Mouse (Mus musculus) intestine, postnatal 0 days (tissue): ENCODE measurements around the gene Gm4756. TPM values are rescaled to one million over a fixed set of nuclear protein-coding genes. Genes with fewer than 3 reads are reported as not detected.

Experiments used
- ATAC-seq: fragments of 200-750 bp; cut with Nextera tagmentation; 2 replicates; pipeline ENCODE4 v1.8.0; 2017; ENCODE audit warnings: mild to moderate bottlenecking, moderate TSS enrichment, moderate library complexity
- H3K27ac ChIP-seq: fragments of 300-500 bp; sonication (generic); 2 replicates; pipeline ENCODE4 v1.5.1; 2014; ENCODE audit warnings: mild to moderate bottlenecking, low read depth, low read length, moderate library complexity
- H3K27me3 ChIP-seq: fragments of 300-500 bp; sonication (generic); replicated peaks from 2 replicates; pipeline ENCODE4 v1.6.1; 2014; ENCODE audit warnings: low read length, mixed read lengths; ENCODE audit not compliant: control insufficient read depth, insufficient read depth
- H3K36me3 ChIP-seq: fragments of 300-500 bp; sonication (generic); 2 replicates; pipeline ENCODE4 v1.6.1; 2014; ENCODE audit warnings: mild to moderate bottlenecking, moderate library complexity; ENCODE audit not compliant: control insufficient read depth, insufficient read depth
- H3K4me1 ChIP-seq: fragments of 300-500 bp; sonication (generic); replicated peaks from 2 replicates; pipeline ENCODE4 v1.6.1; 2014; ENCODE audit warnings: antibody characterized with exemption, low read length, mixed read lengths; ENCODE audit not compliant: control insufficient read depth, insufficient read depth
- H3K4me2 ChIP-seq: fragments of 300-500 bp; sonication (generic); replicated peaks from 2 replicates; pipeline ENCODE4 v1.6.1; 2014; ENCODE audit warnings: low read depth, mild to moderate bottlenecking, moderate library complexity
- H3K4me3 ChIP-seq: fragments of 300-500 bp; sonication (generic); 2 replicates; pipeline ENCODE4 v1.5.1; 2014; ENCODE audit warnings: low read depth, low read length
- H3K9ac ChIP-seq: fragments of 300-500 bp; sonication (generic); 2 replicates; pipeline ENCODE4 v1.6.1; 2014; ENCODE audit warnings: mild to moderate bottlenecking, low read depth, low read length
- H3K9me3 ChIP-seq: fragments of 300-500 bp; sonication (generic); 2 replicates; pipeline ENCODE4 v1.6.1; 2016; ENCODE audit warnings: mixed run types; ENCODE audit not compliant: control insufficient read depth
- CTCF ChIP-seq: sonication (generic); IDR thresholded peaks from 2 replicates; pipeline ENCODE4 v1.5.1; 2016; ENCODE audit warnings: low read depth, mild to moderate bottlenecking, control low read depth, antibody characterized with exemption, moderate library complexity
- WGBS: fragments of 180-500 bp; shearing (Covaris S2); extraction: QIAGEN DNeasy Blood & Tissue Kit; methylation state at CpG from one replicate; pipeline ENCODE4 v1.1.7; 2014; 5-methylcytosine and 5-hydroxymethylcytosine counted together
- polyA plus RNA-seq: library from polyadenylated mRNA; unstranded; fragments of >200 nt; fragmentation: Nextera tagmentation; extraction: Ambion mirVana; gene quantifications from 2 replicates; pipeline ENCODE4 v1.2.1, GENCODE M21; 2015

Gm4756 gene
- polyA plus RNA-seq, 1 experiment from 2014 or later = not detected

DNA sequence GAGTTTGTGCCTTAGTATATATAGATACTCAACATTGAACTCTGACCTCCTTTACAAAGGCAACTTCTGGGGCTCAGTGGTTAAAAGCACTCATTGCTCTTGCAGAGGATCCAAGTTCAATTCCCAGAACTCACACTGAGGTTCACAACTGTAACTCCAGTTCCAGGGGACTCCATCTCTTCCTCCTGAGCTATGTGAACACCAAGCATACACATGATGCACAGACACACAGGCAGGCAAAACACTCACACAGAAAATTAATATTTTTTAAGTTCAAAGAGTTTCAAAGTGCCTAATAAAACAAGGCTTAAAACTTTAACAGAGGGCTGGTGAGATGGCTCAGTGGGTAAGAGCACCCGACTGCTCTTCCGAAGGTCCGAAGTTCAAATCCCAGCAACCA lies 34.2 kb upstream of the Gm4756 start:
- Histone ChIP-seq H3K4me3 (no peak overlapping the region), H3K9me3 (no peaks in the 10 kb centered on the region), H3K27me3 (no peaks in the 10 kb centered on the region), H3K9ac (no peak overlapping the region), H3K4me2 (no peak overlapping the region), H3K4me1 (no peaks in the 10 kb centered on the region), H3K36me3 (no peaks in the 10 kb centered on the region), H3K27ac (no peak overlapping the region)
- TF ChIP-seq CTCF = no peak
- no peak for ATAC-seq
- WGBS = 95% methylated on average over 3 of the region's 3 CpGs

DNA sequence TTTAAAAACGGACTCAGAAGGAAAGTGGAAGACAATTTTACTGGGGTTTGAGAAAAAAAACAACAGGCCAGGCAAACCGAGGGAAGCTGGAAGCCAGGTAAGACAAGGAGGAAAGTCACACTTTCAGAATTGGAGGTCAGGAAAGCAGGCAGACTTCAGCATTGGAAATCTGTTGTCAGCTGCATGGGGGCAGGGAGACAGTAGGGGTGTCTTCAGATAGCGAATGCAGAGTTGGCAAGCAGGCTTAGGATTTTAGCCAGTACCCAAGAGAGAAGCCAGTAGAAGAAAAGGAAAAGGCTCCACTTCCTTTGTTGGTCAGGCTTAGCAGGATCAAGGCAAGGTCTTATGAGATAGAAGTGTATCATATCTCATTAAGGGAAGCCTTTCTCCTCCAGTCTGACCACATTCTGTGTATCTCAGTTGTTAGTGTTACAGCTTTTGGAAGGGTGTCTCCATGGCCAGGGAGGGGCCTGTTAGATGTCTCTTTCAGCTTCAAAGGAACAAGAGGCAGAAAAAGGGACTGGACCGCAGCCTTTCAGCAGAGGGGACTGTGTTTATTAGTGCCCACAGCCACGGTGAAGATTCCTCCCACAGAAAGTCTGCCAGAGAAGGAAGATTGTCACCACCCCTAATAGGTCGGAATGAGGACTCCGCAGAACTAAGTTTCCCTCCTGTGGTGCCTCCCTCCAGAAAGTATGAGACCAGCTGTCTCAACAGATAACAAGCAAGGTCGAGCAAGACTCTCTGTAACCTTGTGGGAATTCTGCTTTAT lies 33.2 kb upstream of the Gm4756 start:
- ATAC-seq = no peak
- no peak for TF ChIP-seq CTCF
- Histone ChIP-seq H3K4me1 (no peaks in the 10 kb centered on the region), H3K9ac (no peak overlapping the region), H3K9me3 (no peaks in the 10 kb centered on the region), H3K27me3 (no peaks in the 10 kb centered on the region), H3K36me3 (no peaks in the 10 kb centered on the region), H3K4me2 (no peak overlapping the region), H3K27ac (no peak overlapping the region), H3K4me3 (no peak overlapping the region)
- 55% methylated on average over 8 of the region's 8 CpGs for WGBS

DNA sequence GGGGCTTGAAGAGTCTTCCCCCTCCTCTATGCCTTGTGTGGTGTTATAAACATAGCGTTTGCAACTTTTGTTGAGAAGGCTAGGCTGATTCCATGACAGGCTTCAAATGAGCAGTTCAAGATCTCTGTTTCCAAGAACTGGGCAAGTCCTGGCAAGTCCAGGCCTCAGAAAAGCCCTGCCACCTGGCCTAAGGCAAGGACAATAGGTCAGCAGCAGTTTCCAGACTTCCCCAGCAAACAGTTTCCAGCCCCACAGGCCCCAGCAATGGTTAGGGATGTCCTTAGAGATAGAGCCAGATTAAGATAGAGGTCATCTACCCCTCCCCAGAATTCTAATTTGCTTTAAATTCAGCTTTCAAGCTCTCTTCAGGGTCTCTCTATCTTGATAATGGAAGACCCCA lies 32.5 kb upstream of the Gm4756 start:
- no peaks in the 10 kb centered on the region for H3K36me3 ChIP-seq
- ATAC-seq = no peak
- no peak overlapping the region for H3K27ac ChIP-seq
- no peak overlapping the region for H3K9ac ChIP-seq
- no peak overlapping the region for H3K4me2 ChIP-seq
- no peaks in the 10 kb centered on the region for H3K9me3 ChIP-seq
- no peak for TF ChIP-seq CTCF
- no peaks in the 10 kb centered on the region for H3K27me3 ChIP-seq
- WGBS = 96% methylated on average over 1 of the region's 1 CpGs
- H3K4me1 ChIP-seq = no peaks in the 10 kb centered on the region
- H3K4me3 ChIP-seq = no peak overlapping the region

DNA sequence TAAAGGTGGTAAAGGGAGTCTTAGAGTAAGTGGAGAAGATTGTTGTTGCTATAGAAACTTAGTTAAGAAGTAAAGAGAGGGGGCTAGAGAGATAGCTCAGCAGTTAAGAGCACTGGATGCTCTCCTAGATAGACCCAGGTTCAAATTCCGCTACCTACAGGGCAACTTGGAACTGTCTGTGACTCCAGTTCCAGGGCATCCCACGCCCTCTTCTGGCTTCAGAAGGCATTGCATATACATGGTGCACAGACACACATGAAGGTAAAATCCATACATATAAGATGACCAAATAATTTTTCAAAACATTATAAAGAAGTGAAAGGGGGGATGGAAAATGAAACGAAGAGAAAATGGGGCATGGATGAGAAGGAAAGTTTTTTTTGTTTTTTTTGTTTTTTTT lies 30.2 kb upstream of the Gm4756 start:
- WGBS = 70% methylated on average over 3 of the region's 3 CpGs
- no peak for ATAC-seq
- Histone ChIP-seq H3K4me3 (no peak overlapping the region), H3K4me1 (no peaks in the 10 kb centered on the region), H3K9ac (no peak overlapping the region), H3K4me2 (no peak overlapping the region), H3K27me3 (no peaks in the 10 kb centered on the region), H3K9me3 (no peaks in the 10 kb centered on the region), H3K27ac (no peak overlapping the region), H3K36me3 (no peaks in the 10 kb centered on the region)
- peak; percentile 31; the same call in 1 of the 2 replicates for TF ChIP-seq CTCF

DNA sequence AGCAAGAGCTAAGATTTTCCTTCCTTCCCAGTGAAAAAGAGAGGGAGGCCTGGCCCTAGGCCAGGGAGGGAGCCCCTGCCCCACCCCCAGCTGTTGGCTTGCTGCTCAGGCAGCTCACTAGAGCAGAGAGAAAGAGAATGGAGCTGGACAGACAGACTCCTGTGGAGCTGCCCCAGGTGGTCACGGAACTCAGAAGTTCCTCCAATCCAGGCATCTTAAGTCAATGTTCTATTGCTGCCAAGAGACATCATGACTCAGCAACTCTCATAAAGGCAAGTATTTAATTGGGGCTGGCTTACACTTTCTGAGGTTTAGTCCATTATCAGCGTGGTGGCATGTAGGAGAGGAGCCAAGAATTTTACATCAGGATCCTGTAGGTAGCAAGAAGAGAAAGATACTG lies 25.4 kb upstream of the Gm4756 start:
- WGBS = 90% methylated on average over 2 of the region's 2 CpGs

DNA sequence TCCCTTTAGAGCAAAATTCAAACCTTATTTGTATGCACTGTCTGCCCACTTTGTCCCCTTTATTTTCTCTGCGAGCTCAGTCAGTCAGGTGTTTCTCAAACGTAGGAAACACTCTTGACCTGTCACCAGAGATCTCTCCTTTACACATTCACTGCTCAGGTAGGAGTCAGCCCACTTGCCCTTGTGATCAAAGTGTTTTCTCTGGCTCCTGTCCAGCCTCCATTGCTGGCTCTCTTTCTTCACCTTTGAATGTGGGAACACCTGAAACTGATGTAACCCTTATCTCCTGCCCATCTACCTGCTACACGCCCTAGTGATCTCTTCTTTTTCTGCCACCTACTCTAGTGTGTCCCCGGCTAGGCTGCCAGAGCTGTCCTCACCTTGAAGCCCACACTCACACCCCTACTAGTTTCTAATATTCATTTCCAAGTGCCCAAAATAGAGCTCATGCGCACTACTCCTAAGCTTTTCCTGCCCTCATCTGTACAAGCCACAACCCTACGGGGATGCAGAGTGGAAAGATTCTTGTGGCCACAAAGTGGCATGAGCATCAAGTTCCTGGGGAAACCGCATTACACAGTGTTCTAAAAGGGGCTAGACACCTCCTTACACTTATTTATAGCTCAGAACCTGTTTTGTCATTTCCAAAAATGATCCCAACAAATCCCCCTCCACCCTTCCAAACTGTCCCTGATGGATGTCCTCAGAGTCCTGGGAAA lies 24.8 kb upstream of the Gm4756 start:
- ATAC-seq = no peak
- Histone ChIP-seq H3K4me2 (no peak overlapping the region), H3K36me3 (no peaks in the 10 kb centered on the region), H3K9me3 (no peaks in the 10 kb centered on the region), H3K27ac (no peak overlapping the region), H3K4me3 (no peak overlapping the region), H3K9ac (no peak overlapping the region), H3K4me1 (no peaks in the 10 kb centered on the region), H3K27me3 (no peaks in the 10 kb centered on the region)
- WGBS = 76% methylated on average over 7 of the region's 7 CpGs
- TF ChIP-seq CTCF = no peak

More for the DNA sequence above, 25.4 kb upstream of the Gm4756 start:
- no peak for ATAC-seq
- H3K27ac ChIP-seq = no peak overlapping the region
- no peaks in the 10 kb centered on the region for H3K36me3 ChIP-seq
- no peaks in the 10 kb centered on the region for H3K27me3 ChIP-seq
- no peak overlapping the region for H3K4me3 ChIP-seq
- no peaks in the 10 kb centered on the region for H3K9me3 ChIP-seq
- H3K4me1 ChIP-seq = no peaks in the 10 kb centered on the region
- no peak overlapping the region for H3K4me2 ChIP-seq
- TF ChIP-seq CTCF = no peak
- no peak overlapping the region for H3K9ac ChIP-seq
